Mouse (Mus musculus): Measurements from ENCODE around the gene Calm5. TPM values are rescaled to one million over a fixed set of nuclear protein-coding genes. Genes with fewer than 3 reads are reported as not detected.

The Calm5 gene
- not detected for total RNA-seq (2023)

GRCm38 (mm10) chr13:3853648-3854333 lies at the start of gene Calm5:
Gene Calm5, plus strand, starts transcription at chr13:3854173.

GRCm38 (mm10) chr13:3804186-3804585 lies 49.8 kb upstream of the Calm5 start, which contains the start of gene Calml3:
Gene Calml3, minus strand, starts transcription at chr13:3804316.

GRCm38 (mm10) chr13:3837312-3837807 lies 16.6 kb upstream of the Calm5 start, which contains the start of gene Calm4:
Gene Calm4, plus strand, starts transcription at chr13:3837757.

Other genes with a start within 250 kb of the Calm5 start
- gene Fam208b, start 243.1 kb upstream of the Calm5 start, total RNA-seq (2023), result 10 to 100 TPM; 10.2 to 11.0 TPM
- gene Asb13, start 220.1 kb upstream of the Calm5 start, total RNA-seq (2023), result 1 to 10 TPM; 2.2 TPM
- gene Calml3, start 49.9 kb upstream of the Calm5 start, total RNA-seq (2023), result not detected
- gene Calm4, start 16.4 kb upstream of the Calm5 start, total RNA-seq (2023), result not detected
- 10 to 100 TPM; 18.2 to 18.7 TPM for gene Net1, start 64.0 kb downstream of the Calm5 start, total RNA-seq (2023)
- not detected for gene Tubal3, start 64.1 kb downstream of the Calm5 start, total RNA-seq (2023)
- not detected for gene Ucn3, start 91.2 kb downstream of the Calm5 start, total RNA-seq (2023)
- not detected for gene Akr1c14, start 194.8 kb downstream of the Calm5 start, total RNA-seq (2023)

All from neutrophil, adult 59 days (primary cell).